Mouse (Mus musculus) stomach, embryonic 16.5 days (tissue): ENCODE measurements around the gene Fgf4. TPM values are rescaled to one million over a fixed set of nuclear protein-coding genes. Genes with fewer than 3 reads are reported as not detected.

Source experiments
- ATAC-seq: fragments of 200-750 bp; cut with Nextera tagmentation; 2 replicates; pipeline ENCODE4 v1.8.0; 2017; ENCODE audit warnings: moderate number of reproducible peaks, moderate TSS enrichment; ENCODE audit not compliant: insufficient read depth, low FRiP score
- H3K27ac ChIP-seq: fragments of 300-500 bp; sonication (generic); 2 replicates; pipeline ENCODE4 v1.5.1; 2014; ENCODE audit warnings: low read length
- H3K27me3 ChIP-seq: fragments of 300-500 bp; sonication (generic); 2 replicates; pipeline ENCODE4 v1.6.1; 2014; ENCODE audit warnings: low read length, control low read depth, mixed read lengths; ENCODE audit not compliant: control insufficient read depth, insufficient read depth
- H3K36me3 ChIP-seq: fragments of 300-500 bp; sonication (generic); 2 replicates; pipeline ENCODE4 v1.6.1; 2014; ENCODE audit warnings: low read length; ENCODE audit not compliant: control insufficient read depth, insufficient read depth
- H3K4me1 ChIP-seq: fragments of 300-500 bp; sonication (generic); 2 replicates; pipeline ENCODE4 v1.6.1; 2014; ENCODE audit warnings: low read length, control low read depth, mixed read lengths; ENCODE audit not compliant: control insufficient read depth, insufficient read depth
- H3K4me2 ChIP-seq: fragments of 300-500 bp; sonication (generic); 2 replicates; pipeline ENCODE4 v1.6.1; 2014; ENCODE audit warnings: low read depth, low read length, mixed read lengths
- H3K4me3 ChIP-seq: fragments of 300-500 bp; sonication (generic); replicated peaks from 2 replicates; pipeline ENCODE4 v1.5.1; 2014; ENCODE audit warnings: mild to moderate bottlenecking, low read length
- H3K9ac ChIP-seq: fragments of 300-500 bp; sonication (generic); 2 replicates; pipeline ENCODE4 v1.6.1; 2014; ENCODE audit warnings: low read length
- H3K9me3 ChIP-seq: fragments of 300-500 bp; sonication (generic); replicated peaks from 2 replicates; pipeline ENCODE4 v1.6.1; 2016; ENCODE audit warnings: low read length, control low read depth; ENCODE audit not compliant: control insufficient read depth
- WGBS: fragments of 180-500 bp; shearing (Covaris S2); extraction: QIAGEN DNeasy Blood & Tissue Kit; methylation state at CpG from one replicate; pipeline ENCODE4 v1.1.7; 2014; 5-methylcytosine and 5-hydroxymethylcytosine counted together
- polyA plus RNA-seq: library from polyadenylated mRNA; unstranded; fragments of >200 nt; fragmentation: Nextera tagmentation; extraction: Ambion mirVana; gene quantifications from 2 replicates; pipeline ENCODE4 v1.2.1, GENCODE M21; 2015

Gene Fgf4
- polyA plus RNA-seq, 1 experiment from 2014 or later, result 0.08 TPM

GRCm38 (mm10) chr7:144838522-144839503 lies 8.4 kb upstream of the Fgf4 start:
- Histone ChIP-seq H3K27ac (no peak overlapping the region), H3K4me3 (peak overlapping the region; percentile 45), H3K4me1 (peaks cover 9% of the 10 kb centered on the region; the same call in 1 of the 2 replicates), H3K36me3 (no peaks in the 10 kb centered on the region), H3K4me2 (peak overlapping the region; percentile 55), H3K27me3 (peaks cover 67% of the 10 kb centered on the region), H3K9ac (0 out of 2 replicates have a peak overlapping the region, but pooled peaks have one; percentile 12), H3K9me3 (no peaks in the 10 kb centered on the region)
- no peak for ATAC-seq
- under 1% methylated on average over 92 of the region's 94 CpGs for WGBS

- ATAC-seq, result no peak
- no peaks in the 10 kb centered on the region for H3K4me1 ChIP-seq
- H3K4me3 ChIP-seq, result no peak overlapping the region
- 27% methylated on average over 4 of the region's 4 CpGs for WGBS
- no peak overlapping the region for H3K27ac ChIP-seq
- H3K36me3 ChIP-seq, result no peaks in the 10 kb centered on the region
- H3K27me3 ChIP-seq, result peaks cover 8% of the 10 kb centered on the region
- H3K9me3 ChIP-seq, result no peaks in the 10 kb centered on the region
- no peak overlapping the region for H3K4me2 ChIP-seq
- no peak overlapping the region for H3K9ac ChIP-seq
Measured at GRCm38 (mm10) chr7:144846158-144846557, 1.0 kb upstream of the Fgf4 start.

GRCm38 (mm10) chr7:144851321-144851720 lies 4.2 kb downstream of the Fgf4 start:
- 50% methylated on average over 3 of the region's 3 CpGs for WGBS
- H3K36me3 ChIP-seq, result no peaks in the 10 kb centered on the region
- H3K9ac ChIP-seq, result no peak overlapping the region
- H3K27ac ChIP-seq, result no peak overlapping the region
- no peaks in the 10 kb centered on the region for H3K4me1 ChIP-seq
- ATAC-seq, result no peak
- no peak overlapping the region for H3K4me2 ChIP-seq
- no peaks in the 10 kb centered on the region for H3K9me3 ChIP-seq
- no peaks in the 10 kb centered on the region for H3K27me3 ChIP-seq
- no peak overlapping the region for H3K4me3 ChIP-seq

GRCm38 (mm10) chr7:144854966-144855365 lies 7.8 kb downstream of the Fgf4 start:
- no peaks in the 10 kb centered on the region for H3K9me3 ChIP-seq
- no peak overlapping the region for H3K4me2 ChIP-seq
- H3K27ac ChIP-seq, result no peak overlapping the region
- WGBS, result 31% methylated on average over 3 of the region's 3 CpGs
- ATAC-seq, result no peak
- no peak overlapping the region for H3K9ac ChIP-seq
- H3K36me3 ChIP-seq, result no peaks in the 10 kb centered on the region
- H3K4me1 ChIP-seq, result no peaks in the 10 kb centered on the region
- peaks cover 12% of the 10 kb centered on the region for H3K27me3 ChIP-seq
- H3K4me3 ChIP-seq, result no peak overlapping the region

GRCm38 (mm10) chr7:144857158-144857557 lies 10.0 kb downstream of the Fgf4 start:
- ATAC-seq, result no peak
- Histone ChIP-seq H3K4me3 (no peak overlapping the region), H3K27me3 (peaks cover 34% of the 10 kb centered on the region), H3K9ac (no peak overlapping the region), H3K36me3 (no peaks in the 10 kb centered on the region), H3K4me1 (peaks cover 6% of the 10 kb centered on the region), H3K27ac (no peak overlapping the region), H3K9me3 (no peaks in the 10 kb centered on the region), H3K4me2 (no peak overlapping the region)
- 87% methylated on average over 7 of the region's 7 CpGs for WGBS

- ATAC-seq, result no peak
- no peak overlapping the region for H3K4me3 ChIP-seq
- H3K9ac ChIP-seq, result no peak overlapping the region
- peaks cover 41% of the 10 kb centered on the region for H3K27me3 ChIP-seq
- WGBS, result 72% methylated on average over 3 of the region's 3 CpGs
- no peak overlapping the region for H3K27ac ChIP-seq
- H3K9me3 ChIP-seq, result no peaks in the 10 kb centered on the region
- no peak overlapping the region for H3K4me2 ChIP-seq
- H3K36me3 ChIP-seq, result no peaks in the 10 kb centered on the region
- peaks cover 6% of the 10 kb centered on the region for H3K4me1 ChIP-seq
Measured at GRCm38 (mm10) chr7:144857826-144858342, 10.7 kb downstream of the Fgf4 start.

- no peak for ATAC-seq
- no peak overlapping the region for H3K27ac ChIP-seq
- peaks cover 49% of the 10 kb centered on the region for H3K27me3 ChIP-seq
- WGBS, result 78% methylated on average over 1 of the region's 1 CpGs
- no peaks in the 10 kb centered on the region for H3K9me3 ChIP-seq
- no peak overlapping the region for H3K4me2 ChIP-seq
- no peak overlapping the region for H3K4me3 ChIP-seq
- H3K4me1 ChIP-seq, result peaks cover 6% of the 10 kb centered on the region
- no peak overlapping the region for H3K9ac ChIP-seq
- H3K36me3 ChIP-seq, result no peaks in the 10 kb centered on the region
Measured at GRCm38 (mm10) chr7:144858702-144859101, 11.5 kb downstream of the Fgf4 start.

GRCm38 (mm10) chr7:144861056-144861768 lies 14.0 kb downstream of the Fgf4 start:
- Histone ChIP-seq H3K27ac (no peak overlapping the region), H3K9ac (no peak overlapping the region), H3K27me3 (peaks cover 70% of the 10 kb centered on the region), H3K4me1 (peaks cover 6% of the 10 kb centered on the region), H3K4me3 (peak overlapping the region; percentile 7; the same call in 1 of the 2 replicates), H3K36me3 (no peaks in the 10 kb centered on the region), H3K4me2 (peak overlapping the region; percentile 12; the same call in 1 of the 2 replicates), H3K9me3 (no peaks in the 10 kb centered on the region)
- no peak for ATAC-seq
- under 1% methylated on average over 72 of the region's 72 CpGs for WGBS

- H3K4me2 ChIP-seq, result no peak overlapping the region; the same call in 1 of the 2 replicates
- H3K27me3 ChIP-seq, result peaks cover 71% of the 10 kb centered on the region
- under 1% methylated on average over 28 of the region's 28 CpGs for WGBS
Measured at GRCm38 (mm10) chr7:144861769-144862070, 14.6 kb downstream of the Fgf4 start.

More at GRCm38 (mm10) chr7:144861769-144862070, 14.6 kb downstream of the Fgf4 start:
- Histone ChIP-seq H3K4me1 (peaks cover 6% of the 10 kb centered on the region), H3K27ac (no peak overlapping the region), H3K9ac (no peak overlapping the region), H3K36me3 (no peaks in the 10 kb centered on the region), H3K9me3 (no peaks in the 10 kb centered on the region), H3K4me3 (peak overlapping the region; percentile 7; the same call in 1 of the 2 replicates)
- no peak for ATAC-seq
